Mouse (Mus musculus) gonadal fat pad, adult 2 months (tissue): ENCODE data around the gene Ppp1r27. TPM values are rescaled to one million over a fixed set of nuclear protein-coding genes. Genes with fewer than 3 reads are reported as not detected.
"Not testable (repeated sequence)": the region's sequence is repeated elsewhere in the genome, so short reads cannot be mapped to it uniquely, and the experiment has no call there.

Source experiments
- DNase-seq: peaks from one replicate; pipeline ENCODE4 v3.0.0-alpha.2; 2012; ENCODE audit warnings: low read depth
- polyA plus RNA-seq: library from polyadenylated mRNA; depleted of rRNA; stranded (reverse); fragments of >200 nt; gene quantifications from 2 replicates; pipeline ENCODE4 v1.2.3, GENCODE M21; 2012; rRNA removed

Ppp1r27 gene
- polyA plus RNA-seq, 1 experiment = 0.72 TPM

DNA sequence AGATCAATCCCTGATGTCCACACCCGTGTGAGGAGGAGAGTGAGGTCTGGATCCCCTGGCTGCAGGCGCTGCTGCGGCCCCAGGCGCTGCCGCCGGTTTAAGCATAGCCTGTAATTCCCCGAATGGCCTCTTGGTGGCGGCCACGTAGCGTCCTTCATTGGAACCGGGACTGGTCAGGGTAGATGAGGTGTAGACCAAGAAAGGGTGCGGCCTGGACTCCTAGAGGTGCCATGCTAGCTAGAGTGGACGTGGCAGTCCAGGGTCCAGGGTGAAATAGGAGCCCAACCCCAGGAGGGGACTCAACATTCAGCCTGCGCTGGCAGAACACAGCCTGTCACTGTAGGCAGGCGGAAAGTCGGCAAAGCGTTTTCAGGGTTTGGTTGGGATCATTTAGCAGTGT is 35.3 kb downstream of the Ppp1r27 start:
- no peak for DNase-seq

DNA sequence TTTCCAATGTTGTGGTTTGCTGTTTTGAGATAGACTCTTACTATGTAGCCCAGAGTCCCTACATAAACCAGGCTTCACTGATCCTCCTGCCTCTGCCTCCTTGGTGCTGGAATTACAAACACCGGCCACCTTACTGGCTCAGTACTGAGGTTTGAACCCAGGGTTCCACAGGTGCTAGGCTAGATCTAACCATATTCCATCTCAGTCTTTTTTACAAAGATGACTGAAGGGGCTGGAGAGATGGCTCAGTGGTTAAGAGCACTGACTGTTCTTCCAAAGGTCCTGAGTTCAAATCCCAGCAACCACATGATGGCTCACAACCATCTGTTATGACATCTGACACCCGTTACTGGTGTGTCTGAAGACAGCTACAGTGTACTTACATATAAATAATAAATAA is 36.7 kb downstream of the Ppp1r27 start:
- DNase-seq = not testable (repeated sequence)

DNA sequence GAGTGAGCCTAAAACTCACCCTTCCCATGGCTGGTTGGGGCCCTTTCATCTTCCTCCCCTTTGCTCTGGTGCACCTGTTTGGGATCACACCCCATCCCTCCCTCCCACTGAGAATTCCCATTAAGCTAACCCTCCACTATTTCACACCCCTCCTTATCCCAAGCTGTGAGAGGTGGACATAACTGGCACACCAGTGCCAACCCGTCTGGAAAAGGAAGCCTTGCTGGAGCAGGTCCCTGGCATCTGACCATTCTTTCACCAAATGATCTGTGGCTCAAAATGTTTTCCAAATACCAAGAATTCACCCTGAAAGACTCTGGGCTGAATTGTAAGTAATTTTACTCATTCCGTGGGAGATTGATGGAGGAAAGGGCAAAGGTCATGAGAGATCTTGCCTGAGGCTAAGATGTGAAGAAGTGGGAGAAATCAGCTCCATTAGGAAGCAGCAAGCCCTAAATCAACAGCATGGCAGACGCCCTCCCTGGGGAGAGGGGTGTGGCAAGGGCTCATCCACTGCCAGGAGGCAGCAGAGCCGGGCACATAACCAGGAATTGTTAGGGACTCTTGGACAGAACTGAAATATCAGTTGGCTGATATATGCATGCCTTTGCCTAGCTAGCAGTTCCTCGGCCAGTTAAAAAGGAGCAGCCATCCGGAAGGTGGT is 38.0 kb downstream of the Ppp1r27 start:
- DNase-seq = no peak

- no peak for DNase-seq
Measured at GRCm38 (mm10) chr11:120510375-120511030, 40.4 kb downstream of the Ppp1r27 start.

DNA sequence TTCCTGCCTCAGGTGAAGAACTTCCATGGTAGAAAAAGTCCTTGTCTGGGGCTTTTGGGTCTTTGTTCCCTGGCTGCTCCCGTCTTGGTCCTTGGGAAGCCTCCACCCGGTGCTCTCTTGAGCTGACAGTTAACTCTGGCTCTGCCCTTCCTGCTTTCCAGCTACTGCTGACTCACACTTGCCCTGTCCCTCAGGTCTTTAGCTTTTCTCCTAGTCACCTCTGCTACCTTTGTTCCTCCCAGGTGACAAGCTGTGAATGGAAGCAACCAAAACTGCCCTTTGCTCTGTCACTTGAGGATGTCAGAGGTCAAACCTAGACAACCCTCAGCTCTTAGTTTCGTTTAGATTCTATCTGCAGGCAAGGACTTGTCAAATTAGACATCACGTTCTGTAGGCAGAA is 41.0 kb downstream of the Ppp1r27 start:
- no peak for DNase-seq

- DNase-seq = no peak
Measured at GRCm38 (mm10) chr11:120508290-120508870, 42.6 kb downstream of the Ppp1r27 start.

DNA sequence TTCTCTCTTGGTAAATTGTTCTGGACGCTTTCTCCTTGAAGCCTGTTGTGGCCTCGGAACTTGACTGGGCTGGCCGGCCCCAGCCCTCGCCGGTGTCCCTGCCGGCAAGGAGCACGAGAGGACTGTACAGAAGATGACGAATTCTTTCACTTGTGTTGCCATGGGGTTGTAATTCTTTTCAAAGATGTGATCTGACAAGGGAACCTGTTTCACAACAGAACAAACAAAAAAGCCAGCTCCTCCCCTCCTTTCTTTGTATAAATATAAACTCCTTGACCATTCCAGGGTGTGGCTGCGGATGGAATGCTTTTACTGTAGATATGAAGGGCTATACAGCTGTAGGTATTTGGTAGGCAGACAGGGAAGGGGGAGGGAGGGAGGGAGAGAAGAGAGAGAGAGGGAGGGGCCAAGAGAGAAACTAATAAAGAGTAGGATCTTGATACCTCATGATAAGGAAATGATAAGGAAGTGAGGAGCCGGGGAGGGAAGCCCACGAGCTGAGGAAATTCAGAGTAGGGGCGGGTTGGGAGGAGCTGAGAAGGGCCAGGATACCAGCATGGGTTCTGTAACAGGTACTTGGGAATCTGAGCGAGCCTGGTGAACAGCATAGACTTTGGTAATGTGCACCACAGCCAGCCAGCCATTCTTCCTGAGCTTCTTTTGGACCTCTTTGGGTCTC is 43.2 kb downstream of the Ppp1r27 start:
- no peak for DNase-seq

- no peak for DNase-seq
Measured at GRCm38 (mm10) chr11:120506899-120507298, 44.0 kb downstream of the Ppp1r27 start.

- DNase-seq = no peak
Measured at GRCm38 (mm10) chr11:120505661-120506060, 45.3 kb downstream of the Ppp1r27 start.

DNA sequence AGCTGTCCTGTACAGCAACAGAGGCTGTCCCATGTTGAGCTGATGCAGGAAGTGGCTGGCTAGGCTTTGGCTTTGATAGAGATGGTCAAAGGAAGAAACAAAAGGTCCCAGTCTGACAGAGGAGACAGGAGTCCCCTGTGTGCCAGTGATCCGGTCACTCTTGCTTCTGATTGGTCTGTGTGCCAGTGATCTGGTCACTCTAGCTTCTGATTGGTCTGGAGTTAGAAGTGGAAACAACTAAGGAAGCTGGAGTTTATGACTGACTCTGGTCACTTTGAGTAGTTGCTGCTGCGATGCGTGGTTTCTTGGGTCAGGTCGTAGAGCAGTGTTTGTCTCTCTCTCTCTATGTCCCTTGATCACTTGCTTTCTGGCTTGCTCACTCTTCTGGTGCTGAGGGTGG is 49.2 kb downstream of the Ppp1r27 start:
- no peak for DNase-seq

- DNase-seq = no peak
Measured at GRCm38 (mm10) chr11:120501018-120501417, 49.9 kb downstream of the Ppp1r27 start.

- no peak for DNase-seq
Measured at GRCm38 (mm10) chr11:120500357-120500756, 50.6 kb downstream of the Ppp1r27 start.

Other genes starting within 250 kb of the Ppp1r27 start
- gene Actg1, start 202.6 kb downstream of the Ppp1r27 start, polyA plus RNA-seq = 916 and 1,199 TPM in 2 replicates
- 0.56 and 0.78 TPM in 2 replicates for gene Fscn2, start 189.6 kb downstream of the Ppp1r27 start, polyA plus RNA-seq
- gene Faap100, start 172.4 kb downstream of the Ppp1r27 start, polyA plus RNA-seq = 28.5 and 29.6 TPM in 2 replicates
- 68.8 and 71.4 TPM in 2 replicates for gene Nploc4, start 113.4 kb downstream of the Ppp1r27 start, polyA plus RNA-seq
- gene Tspan10, start 108.5 kb downstream of the Ppp1r27 start, polyA plus RNA-seq = not detected in 2 replicates
- gene Pde6g, start 97.6 kb downstream of the Ppp1r27 start, polyA plus RNA-seq = 0.42 and 0.72 TPM in 2 replicates
- 24.5 and 30.4 TPM in 2 replicates for gene Oxld1, start 93.1 kb downstream of the Ppp1r27 start, polyA plus RNA-seq
- gene Ccdc137, start 93.0 kb downstream of the Ppp1r27 start, polyA plus RNA-seq = 13.1 and 16.6 TPM in 2 replicates
- gene Arl16, start 83.5 kb downstream of the Ppp1r27 start, polyA plus RNA-seq = 32.5 and 34.3 TPM in 2 replicates
- 61.8 and 70.5 TPM in 2 replicates for gene Mrpl12, start 66.5 kb downstream of the Ppp1r27 start, polyA plus RNA-seq
- 372 and 561 TPM in 2 replicates for gene Slc25a10, start 59.3 kb downstream of the Ppp1r27 start, polyA plus RNA-seq
- gene Gcgr, start 20.4 kb downstream of the Ppp1r27 start, polyA plus RNA-seq = 1.2 and 1.8 TPM in 2 replicates
- gene Mcrip1, start 1.4 kb downstream of the Ppp1r27 start, polyA plus RNA-seq = 153 and 179 TPM in 2 replicates
- gene P4hb, start 22.1 kb upstream of the Ppp1r27 start, polyA plus RNA-seq = 372 and 394 TPM in 2 replicates
- 584 and 632 TPM in 2 replicates for gene Arhgdia, start 30.5 kb upstream of the Ppp1r27 start, polyA plus RNA-seq
- gene Alyref, start 47.2 kb upstream of the Ppp1r27 start, polyA plus RNA-seq = 21.4 and 28.5 TPM in 2 replicates
- gene Anapc11, start 47.3 kb upstream of the Ppp1r27 start, polyA plus RNA-seq = 74.7 and 75.0 TPM in 2 replicates
- 1.1 and 1.2 TPM in 2 replicates for gene Npb, start 57.3 kb upstream of the Ppp1r27 start, polyA plus RNA-seq
- gene Pcyt2, start 66.8 kb upstream of the Ppp1r27 start, polyA plus RNA-seq = 139 and 189 TPM in 2 replicates
- 57.9 and 61.4 TPM in 2 replicates for gene Sirt7, start 74.1 kb upstream of the Ppp1r27 start, polyA plus RNA-seq
- 53.0 and 56.7 TPM in 2 replicates for gene Mafg, start 82.5 kb upstream of the Ppp1r27 start, polyA plus RNA-seq
- 6.9 and 10.5 TPM in 2 replicates for gene Pycr1, start 92.6 kb upstream of the Ppp1r27 start, polyA plus RNA-seq
- 0.26 TPM in 1 of 2 replicates, not detected in the other for gene Myadml2, start 97.0 kb upstream of the Ppp1r27 start, polyA plus RNA-seq
- gene Notum, start 110.0 kb upstream of the Ppp1r27 start, polyA plus RNA-seq = 3.3 and 4.0 TPM in 2 replicates
- 93.6 and 104 TPM in 2 replicates for gene Aspscr1, start 121.8 kb upstream of the Ppp1r27 start, polyA plus RNA-seq
- 84.6 and 100 TPM in 2 replicates for gene Cenpx, start 162.6 kb upstream of the Ppp1r27 start, polyA plus RNA-seq
- gene Lrrc45, start 162.8 kb upstream of the Ppp1r27 start, polyA plus RNA-seq = 38.5 and 41.4 TPM in 2 replicates
- gene Rac3, start 170.3 kb upstream of the Ppp1r27 start, polyA plus RNA-seq = 18.2 and 19.0 TPM in 2 replicates
- gene Dcxr, start 176.1 kb upstream of the Ppp1r27 start, polyA plus RNA-seq = 188 and 202 TPM in 2 replicates
- 121 and 130 TPM in 2 replicates for gene Cbr2, start 181.0 kb upstream of the Ppp1r27 start, polyA plus RNA-seq
- gene Hmga1b, start 211.7 kb upstream of the Ppp1r27 start, polyA plus RNA-seq = 0.59 and 1.1 TPM in 2 replicates
- 35.8 and 37.8 TPM in 2 replicates for gene Rfng, start 233.1 kb upstream of the Ppp1r27 start, polyA plus RNA-seq
- 207 and 231 TPM in 2 replicates for gene Gps1, start 233.1 kb upstream of the Ppp1r27 start, polyA plus RNA-seq
- 31.7 and 31.9 TPM in 2 replicates for gene Dus1l, start 245.3 kb upstream of the Ppp1r27 start, polyA plus RNA-seq